Mouse (Mus musculus) midbrain, postnatal 0 days (tissue): ENCODE results near the gene Nmnat3. TPM values are rescaled to one million over a fixed set of nuclear protein-coding genes. Genes with fewer than 3 reads are reported as not detected.

ENCODE experiments used
- ATAC-seq: fragments of 200-750 bp; cut with Nextera tagmentation; 2 replicates; pipeline ENCODE4 v1.8.0; 2017; ENCODE audit warnings: moderate number of reproducible peaks, mild to moderate bottlenecking, moderate TSS enrichment, moderate library complexity; ENCODE audit not compliant: low FRiP score
- DNase-seq: peaks from one replicate; pipeline ENCODE4 v3.0.0-alpha.2; 2015; ENCODE audit warnings: low spot score
- H3K27ac ChIP-seq: fragments of 300-500 bp; sonication (generic); 2 replicates; pipeline ENCODE4 v1.5.1; 2014; ENCODE audit warnings: low read depth, mild to moderate bottlenecking, low read length, mixed read lengths
- H3K27me3 ChIP-seq: fragments of 300-500 bp; sonication (generic); 2 replicates; pipeline ENCODE4 v1.6.1; 2014; ENCODE audit warnings: low read length, control low read depth, mixed read lengths; ENCODE audit not compliant: insufficient read depth
- H3K36me3 ChIP-seq: fragments of 300-500 bp; sonication (generic); 2 replicates; pipeline ENCODE4 v1.6.1; 2014; ENCODE audit warnings: low read length, control low read depth, mixed read lengths; ENCODE audit not compliant: insufficient read depth
- H3K4me1 ChIP-seq: fragments of 300-500 bp; sonication (generic); 2 replicates; pipeline ENCODE4 v1.6.1; 2014; ENCODE audit warnings: mild to moderate bottlenecking, control low read depth, antibody characterized with exemption, low read length, mixed read lengths; ENCODE audit not compliant: insufficient read depth
- H3K4me2 ChIP-seq: fragments of 300-500 bp; sonication (generic); 2 replicates; pipeline ENCODE4 v1.6.1; 2014; ENCODE audit warnings: low read depth, mild to moderate bottlenecking, low read length, mixed read lengths; ENCODE audit not compliant: poor library complexity, severe bottlenecking
- H3K4me3 ChIP-seq: fragments of 300-500 bp; sonication (generic); 2 replicates; pipeline ENCODE4 v1.5.1; 2014; ENCODE audit warnings: low read depth, mild to moderate bottlenecking, low read length, moderate library complexity
- H3K9ac ChIP-seq: fragments of 300-500 bp; sonication (generic); replicated peaks from 2 replicates; pipeline ENCODE4 v1.6.1; 2014; ENCODE audit warnings: mild to moderate bottlenecking, low read length, moderate library complexity, mixed read lengths; ENCODE audit not compliant: poor library complexity, severe bottlenecking
- H3K9me3 ChIP-seq: fragments of 300-500 bp; sonication (generic); 2 replicates; pipeline ENCODE4 v1.6.1; 2016; ENCODE audit warnings: low read length, control low read depth
- CTCF ChIP-seq: IDR thresholded peaks from 2 replicates; pipeline ENCODE4 v1.5.1; 2016; ENCODE audit warnings: antibody characterized with exemption, mild to moderate bottlenecking
- WGBS: fragments of 180-500 bp; shearing (Covaris S2); extraction: QIAGEN DNeasy Blood & Tissue Kit; methylation state at CpG from one replicate; pipeline ENCODE4 v1.1.7; 2014; 5-methylcytosine and 5-hydroxymethylcytosine counted together
- polyA plus RNA-seq: library from polyadenylated mRNA; unstranded; fragments of >200 nt; fragmentation: Nextera tagmentation; extraction: Ambion mirVana; gene quantifications from 2 replicates; pipeline ENCODE4 v1.2.1, GENCODE M21; 2015
- total RNA-seq: library from RNA; depleted of rRNA; stranded (reverse); fragments of >200 nt; gene quantifications from 2 replicates; pipeline ENCODE4 v1.2.3, GENCODE M21; 2014

Nmnat3 gene
- total and polyA plus RNA-seq, 2 experiments from 2014 or later: 0.88 to 1.0 TPM

GRCm38 (mm10) chr9:98261461-98262011 lies 25.7 kb upstream of the Nmnat3 start:
- no peak overlapping the region for H3K4me2 ChIP-seq
- H3K4me3 ChIP-seq: no peak overlapping the region
- H3K36me3 ChIP-seq: no peaks in the 10 kb centered on the region
- H3K9ac ChIP-seq: no peak overlapping the region
- no peaks in the 10 kb centered on the region for H3K27me3 ChIP-seq
- DNase-seq (no peak), ATAC-seq (no peak)
- 44% methylated on average over 1 of the region's 1 CpGs for WGBS
- no peaks in the 10 kb centered on the region for H3K4me1 ChIP-seq
- H3K27ac ChIP-seq: no peak overlapping the region
- no peak for TF ChIP-seq CTCF
- H3K9me3 ChIP-seq: no peaks in the 10 kb centered on the region

DNA sequence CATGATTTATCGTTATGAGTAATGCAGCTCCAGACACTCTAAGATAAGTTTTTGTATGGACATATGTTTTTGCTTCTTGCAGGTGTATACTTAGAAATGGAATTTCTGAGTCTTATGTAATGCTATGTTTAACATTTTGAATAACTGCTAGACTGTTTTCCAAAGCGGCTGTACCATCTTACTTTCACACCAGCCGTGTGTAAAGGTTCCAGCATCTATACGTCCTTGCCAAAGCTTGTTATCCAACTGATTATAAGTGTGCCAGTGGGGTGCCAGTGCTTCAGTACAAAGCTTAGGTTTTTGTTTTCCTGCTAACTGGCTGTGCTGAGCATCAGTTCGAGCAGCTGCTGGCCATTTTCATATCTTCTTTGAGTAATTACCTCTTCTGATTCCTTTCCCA lies 22.3 kb upstream of the Nmnat3 start:
- WGBS: 67% methylated on average over 5 of the region's 5 CpGs
- TF ChIP-seq CTCF: no peak
- Histone ChIP-seq H3K9ac (no peak overlapping the region), H3K4me2 (no peak overlapping the region), H3K9me3 (no peaks in the 10 kb centered on the region), H3K4me3 (no peak overlapping the region), H3K36me3 (no peaks in the 10 kb centered on the region), H3K4me1 (no peaks in the 10 kb centered on the region), H3K27me3 (no peaks in the 10 kb centered on the region), H3K27ac (no peak overlapping the region)
- DNase-seq (no peak), ATAC-seq (no peak)

DNA sequence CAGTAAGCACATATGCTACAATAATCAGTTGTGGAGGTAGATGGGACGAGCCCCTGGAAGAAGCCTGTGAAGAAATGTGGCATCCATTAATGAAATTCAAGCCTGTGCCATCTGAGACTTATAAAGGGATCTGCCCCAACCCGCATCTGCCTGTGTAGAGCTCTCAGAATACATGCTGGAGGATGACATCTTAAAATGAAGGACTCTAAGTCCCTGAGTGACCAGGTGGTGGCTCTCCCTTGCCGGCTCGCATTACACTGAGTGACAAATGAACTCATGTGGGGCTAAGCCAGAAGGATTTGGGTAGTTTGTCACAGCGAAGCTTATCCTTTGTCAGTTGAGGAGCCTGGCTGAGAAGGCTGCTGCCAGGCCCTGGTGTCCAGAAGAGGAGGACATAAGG lies 14.5 kb upstream of the Nmnat3 start:
- H3K27me3 ChIP-seq: 0 out of 2 replicates have a peak, but pooled peaks cover 3% of the 10 kb centered on the region
- H3K9ac ChIP-seq: no peak overlapping the region
- ATAC-seq (no peak), DNase-seq (no peak)
- no peak overlapping the region for H3K4me2 ChIP-seq
- H3K4me3 ChIP-seq: no peak overlapping the region
- TF ChIP-seq CTCF: no peak
- no peak overlapping the region for H3K27ac ChIP-seq
- 54% methylated on average over 5 of the region's 5 CpGs for WGBS
- no peaks in the 10 kb centered on the region for H3K36me3 ChIP-seq
- no peaks in the 10 kb centered on the region for H3K4me1 ChIP-seq
- no peaks in the 10 kb centered on the region for H3K9me3 ChIP-seq

DNA sequence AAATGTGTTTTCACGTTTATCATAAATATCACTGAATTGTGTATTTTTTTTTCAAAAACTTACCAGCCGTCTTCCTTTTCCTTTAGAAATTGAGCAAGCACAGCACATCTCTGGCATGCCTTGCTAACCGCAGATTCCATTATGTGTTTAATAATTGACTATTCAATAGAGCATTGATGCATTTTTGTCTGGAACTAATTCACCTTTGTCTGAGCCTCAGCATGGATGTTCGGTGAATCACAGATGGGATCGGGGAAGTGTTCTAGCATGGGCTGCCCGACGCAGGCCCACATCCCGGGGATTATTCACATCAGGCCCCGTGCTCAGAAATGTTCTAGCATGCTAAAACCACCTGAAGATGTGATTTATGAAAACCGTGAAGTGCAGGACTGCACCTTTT lies 12.2 kb upstream of the Nmnat3 start:
- TF ChIP-seq CTCF: no peak
- WGBS: 22% methylated on average over 10 of the region's 10 CpGs
- H3K4me1 ChIP-seq: no peaks in the 10 kb centered on the region
- H3K9me3 ChIP-seq: no peaks in the 10 kb centered on the region
- no peaks in the 10 kb centered on the region for H3K36me3 ChIP-seq
- DNase-seq (peak; percentile 23), ATAC-seq (no peak)
- H3K27ac ChIP-seq: no peak overlapping the region
- H3K4me2 ChIP-seq: no peak overlapping the region
- H3K27me3 ChIP-seq: 0 out of 2 replicates have a peak, but pooled peaks cover 3% of the 10 kb centered on the region
- no peak overlapping the region for H3K4me3 ChIP-seq
- no peak overlapping the region for H3K9ac ChIP-seq

GRCm38 (mm10) chr9:98280162-98280561 lies 7.1 kb upstream of the Nmnat3 start:
- H3K36me3 ChIP-seq: no peaks in the 10 kb centered on the region
- H3K9ac ChIP-seq: no peak overlapping the region
- TF ChIP-seq CTCF: no peak
- H3K4me2 ChIP-seq: no peak overlapping the region
- H3K9me3 ChIP-seq: no peaks in the 10 kb centered on the region
- no peaks in the 10 kb centered on the region for H3K27me3 ChIP-seq
- 72% methylated on average over 5 of the region's 5 CpGs for WGBS
- H3K4me3 ChIP-seq: no peak overlapping the region
- DNase-seq (no peak), ATAC-seq (no peak)
- H3K4me1 ChIP-seq: no peaks in the 10 kb centered on the region
- H3K27ac ChIP-seq: no peak overlapping the region

GRCm38 (mm10) chr9:98285606-98286301 lies 1.5 kb upstream of the Nmnat3 start:
- no peak for ATAC-seq
- Histone ChIP-seq H3K27ac (no peak overlapping the region), H3K27me3 (no peaks in the 10 kb centered on the region), H3K4me2 (no peak overlapping the region), H3K9ac (no peak overlapping the region), H3K4me1 (no peaks in the 10 kb centered on the region), H3K9me3 (no peaks in the 10 kb centered on the region), H3K4me3 (no peak overlapping the region), H3K36me3 (no peaks in the 10 kb centered on the region)
- TF ChIP-seq CTCF: no peak
- DNase-seq: no peak
- 86% methylated on average over 9 of the region's 9 CpGs for WGBS
